Mouse (Mus musculus): Measurements from ENCODE around the gene Kctd17. TPM values are rescaled to one million over a fixed set of nuclear protein-coding genes. Genes with fewer than 3 reads are reported as not detected.
A peak's percentile ranks its signal among the peaks of the same experiment; 100 is the strongest.

The Kctd17 gene
- polyA plus RNA-seq, 1 experiment from 2014 or later, result 25.9 TPM

DNA sequence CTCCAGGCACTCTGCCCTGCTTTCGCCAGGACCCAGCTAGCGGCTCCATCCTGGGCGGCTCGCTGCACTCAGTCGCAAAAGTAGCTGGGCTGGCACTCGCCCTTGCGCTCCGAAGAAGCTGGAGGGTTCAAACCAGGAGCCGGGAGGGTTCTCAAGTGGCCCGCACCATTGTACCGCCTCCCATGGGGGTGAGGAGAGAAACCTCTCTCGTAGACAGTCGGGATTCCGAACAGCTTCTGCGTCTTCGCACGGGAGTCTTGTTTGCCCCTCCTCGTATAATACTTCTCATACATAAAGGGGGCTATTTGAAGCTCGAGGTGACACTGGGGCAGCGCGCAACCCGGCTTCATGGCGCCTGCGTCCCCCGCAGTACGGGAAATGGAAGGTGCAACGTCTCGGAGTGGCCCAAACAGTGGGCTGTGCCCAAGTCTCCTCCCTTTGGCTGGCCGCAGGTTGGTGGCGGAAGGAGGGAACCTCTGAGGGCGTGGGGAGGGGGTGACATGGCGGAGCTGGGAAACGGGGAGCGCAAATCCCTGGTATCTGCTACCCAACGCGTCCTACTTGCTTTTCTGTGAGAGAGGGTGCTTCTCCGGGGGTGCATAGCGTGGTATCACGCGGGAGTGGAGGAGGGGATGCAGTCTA is 21.9 kb upstream of the Kctd17 start, which contains the start of gene Mpst:
Mpst (plus strand) TSS at position 124 of the 642 bp plus-strand sequence.
- no peaks in the 10 kb centered on the region for H3K27me3 ChIP-seq (ENCODE audit: control insufficient read depth, insufficient read depth, low read length)
- DNase-seq (ENCODE audit: low spot score) (peak; percentile 90), ATAC-seq (ENCODE audit: low FRiP score, low TSS enrichment) (peak; percentile 75)
- peak within 1 kb of the TSS; percentile 98 for H3K27ac ChIP-seq (replicated peaks)
- H3K4me1 ChIP-seq (replicated peaks; ENCODE audit: control insufficient read depth, insufficient read depth), result peaks cover 21% of the 10 kb centered on the region
- H3K4me3 ChIP-seq (ENCODE audit: low read depth, low read length), result peak within 1 kb of the TSS; percentile 76
- under 1% methylated on average over 39 of the region's 40 CpGs for WGBS
- no peaks in the 10 kb centered on the region for H3K36me3 ChIP-seq (ENCODE audit: control insufficient read depth, insufficient read depth, low read length)
- peak within 1 kb of the TSS; percentile 81 for H3K4me2 ChIP-seq (replicated peaks; ENCODE audit: low read depth)
- H3K9me3 ChIP-seq (ENCODE audit: control insufficient read depth, low read length), result no peaks in the 10 kb centered on the region
- H3K9ac ChIP-seq (ENCODE audit: low read length), result peak within 1 kb of the TSS; percentile 85
- TF ChIP-seq EP300 (optimal IDR thresholded peaks at IDR 0.05) (peak; percentile 73), CTCF (IDR thresholded peaks at IDR 0.05; ENCODE audit: low read depth) (0 out of 2 replicates have a peak, but pooled peaks have one; percentile 14)

DNA sequence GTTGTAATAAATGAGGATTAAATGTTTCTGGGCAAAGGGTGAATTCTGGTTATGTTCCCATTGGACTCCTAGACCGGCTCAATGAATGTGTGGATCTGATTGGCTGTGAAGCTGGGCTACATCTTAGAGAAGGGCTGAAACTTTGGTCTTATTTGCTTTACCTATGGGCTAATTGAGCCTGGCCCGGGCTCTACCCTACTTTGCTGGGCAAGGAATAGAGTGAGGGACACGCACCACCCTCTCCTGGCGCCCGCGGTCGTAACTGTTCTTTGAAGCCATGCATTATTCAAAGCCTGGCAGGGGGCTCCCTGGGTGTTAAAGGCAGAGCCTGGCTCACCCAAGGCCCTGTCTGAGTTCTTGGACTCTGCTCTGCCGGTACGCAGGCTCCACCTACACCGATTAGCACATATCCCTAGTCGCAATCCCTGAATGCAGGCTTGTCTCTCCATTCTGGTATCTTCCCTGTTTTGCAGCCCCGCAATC is 18.8 kb upstream of the Kctd17 start:
- Histone ChIP-seq H3K36me3 (ENCODE audit: control insufficient read depth, insufficient read depth, low read length) (no peaks in the 10 kb centered on the region), H3K4me3 (ENCODE audit: low read depth, low read length) (peak overlapping the region; percentile 18; the same call in 1 of the 2 replicates), H3K27me3 (ENCODE audit: control insufficient read depth, insufficient read depth, low read length) (no peaks in the 10 kb centered on the region), H3K4me2 (replicated peaks; ENCODE audit: low read depth) (peak overlapping the region; percentile 33), H3K9me3 (ENCODE audit: control insufficient read depth, low read length) (no peaks in the 10 kb centered on the region), H3K9ac (ENCODE audit: low read length) (peak overlapping the region; percentile 38), H3K4me1 (replicated peaks; ENCODE audit: control insufficient read depth, insufficient read depth) (peaks cover 5% of the 10 kb centered on the region), H3K27ac (replicated peaks) (peak overlapping the region; percentile 86)
- WGBS, result 29% methylated on average over 12 of the region's 12 CpGs
- peak; percentile 64 for DNase-seq (ENCODE audit: low spot score)
- TF ChIP-seq CTCF (IDR thresholded peaks at IDR 0.05; ENCODE audit: low read depth) (no peak), EP300 (optimal IDR thresholded peaks at IDR 0.05) (peak; percentile 34)
- peak; percentile 55 for ATAC-seq (ENCODE audit: low FRiP score, low TSS enrichment)

DNA sequence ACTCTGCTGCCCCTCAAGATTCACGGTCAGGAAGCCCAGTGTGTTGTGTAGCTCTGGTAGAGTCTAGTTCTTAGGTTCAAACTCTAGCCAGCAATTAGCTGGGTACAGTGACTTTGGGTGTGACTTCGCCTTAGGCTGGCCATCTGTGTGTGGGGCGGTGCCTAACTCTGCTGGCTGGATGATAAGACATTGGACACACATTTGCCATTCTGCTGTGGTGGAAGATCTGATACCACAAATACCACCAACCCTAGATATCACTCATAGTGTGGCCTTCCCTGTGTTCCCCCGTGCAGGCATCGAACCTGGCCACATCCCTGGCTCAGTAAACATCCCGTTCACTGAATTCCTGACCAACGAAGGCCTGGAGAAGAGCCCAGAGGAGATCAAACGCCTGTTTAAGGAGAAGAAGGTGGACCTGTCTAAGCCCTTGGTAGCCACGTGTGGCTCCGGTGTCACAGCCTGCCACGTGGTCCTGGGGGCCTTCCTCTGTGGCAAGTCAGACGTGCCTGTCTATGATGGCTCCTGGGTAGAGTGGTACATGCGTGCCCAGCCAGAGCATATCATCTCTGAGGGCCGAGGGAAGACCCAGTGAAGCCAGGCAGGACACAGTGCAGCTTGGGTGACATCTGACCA is 15.2 kb upstream of the Kctd17 start:
- H3K4me3 ChIP-seq (ENCODE audit: low read depth, low read length), result no peak overlapping the region

DNA sequence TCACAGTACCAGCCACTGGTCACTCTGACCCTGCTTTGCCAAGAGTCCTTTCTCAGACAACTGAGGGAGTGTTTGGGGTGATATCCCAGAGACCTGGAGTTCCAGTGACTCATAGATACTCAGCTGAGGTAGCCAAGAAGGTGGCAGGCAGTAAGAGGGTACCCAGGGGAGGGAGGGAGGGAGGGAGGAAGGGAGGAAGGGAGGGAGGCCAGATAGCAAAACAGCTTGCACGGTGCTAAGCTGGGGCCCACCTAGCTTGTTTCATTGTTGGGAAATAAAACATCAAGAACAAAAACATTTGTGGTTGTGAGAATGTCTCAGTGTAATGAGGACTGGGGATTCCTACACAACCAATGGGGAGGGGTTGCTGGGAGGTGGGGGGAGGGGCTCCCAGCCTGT is 14.6 kb upstream of the Kctd17 start:
- H3K4me3 ChIP-seq (ENCODE audit: low read depth, low read length), result no peak overlapping the region
- peak overlapping the region; percentile 49 for H3K27ac ChIP-seq (replicated peaks)
- peaks cover under 1% of the 10 kb centered on the region; the same call in 1 of the 2 replicates for H3K4me1 ChIP-seq (replicated peaks; ENCODE audit: control insufficient read depth, insufficient read depth)
- no peak for DNase-seq (ENCODE audit: low spot score)
- no peaks in the 10 kb centered on the region for H3K9me3 ChIP-seq (ENCODE audit: control insufficient read depth, low read length)
- 25% methylated on average over 1 of the region's 1 CpGs for WGBS
- no peak for TF ChIP-seq EP300 (optimal IDR thresholded peaks at IDR 0.05)
- TF ChIP-seq CTCF (IDR thresholded peaks at IDR 0.05; ENCODE audit: low read depth), result no peak
- no peaks in the 10 kb centered on the region for H3K36me3 ChIP-seq (ENCODE audit: control insufficient read depth, insufficient read depth, low read length)
- H3K4me2 ChIP-seq (replicated peaks; ENCODE audit: low read depth), result no peak overlapping the region
- H3K27me3 ChIP-seq (ENCODE audit: control insufficient read depth, insufficient read depth, low read length), result no peaks in the 10 kb centered on the region
- H3K9ac ChIP-seq (ENCODE audit: low read length), result no peak overlapping the region
- no peak for ATAC-seq (ENCODE audit: low FRiP score, low TSS enrichment)

More for the DNA sequence above, 15.2 kb upstream of the Kctd17 start:
- no peak overlapping the region for H3K9ac ChIP-seq (ENCODE audit: low read length)
- H3K36me3 ChIP-seq (ENCODE audit: control insufficient read depth, insufficient read depth, low read length), result no peaks in the 10 kb centered on the region
- no peak for TF ChIP-seq EP300 (optimal IDR thresholded peaks at IDR 0.05)
- TF ChIP-seq CTCF (IDR thresholded peaks at IDR 0.05; ENCODE audit: low read depth), result no peak
- no peaks in the 10 kb centered on the region for H3K27me3 ChIP-seq (ENCODE audit: control insufficient read depth, insufficient read depth, low read length)
- peak overlapping the region; percentile 53 for H3K27ac ChIP-seq (replicated peaks)
- H3K4me2 ChIP-seq (replicated peaks; ENCODE audit: low read depth), result no peak overlapping the region
- ATAC-seq (ENCODE audit: low FRiP score, low TSS enrichment) (no peak), DNase-seq (ENCODE audit: low spot score) (no peak)
- peaks cover 2% of the 10 kb centered on the region; the same call in 1 of the 2 replicates for H3K4me1 ChIP-seq (replicated peaks; ENCODE audit: control insufficient read depth, insufficient read depth)
- 81% methylated on average over 14 of the region's 14 CpGs for WGBS
- H3K9me3 ChIP-seq (ENCODE audit: control insufficient read depth, low read length), result no peaks in the 10 kb centered on the region

DNA sequence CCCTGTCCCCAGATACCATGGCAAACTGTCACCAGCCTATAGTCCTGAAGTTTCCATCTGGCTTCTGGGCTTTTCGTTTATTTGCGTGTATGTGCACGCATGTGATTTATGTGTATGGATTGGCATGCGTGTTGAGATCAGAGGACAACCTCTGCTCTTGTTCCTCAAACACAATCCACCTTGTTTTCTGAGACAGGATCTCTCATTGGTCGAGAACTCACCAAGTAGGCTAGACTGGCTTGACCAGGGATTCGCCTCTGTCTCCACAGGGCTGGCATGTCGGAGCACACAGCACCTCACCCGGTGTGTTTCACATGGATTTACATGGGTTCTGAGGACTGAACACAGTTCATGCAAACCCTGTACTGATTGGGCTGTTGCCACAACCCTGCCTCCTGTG is 14.2 kb upstream of the Kctd17 start:
- no peaks in the 10 kb centered on the region for H3K36me3 ChIP-seq (ENCODE audit: control insufficient read depth, insufficient read depth, low read length)
- DNase-seq (ENCODE audit: low spot score), result no peak
- no peaks in the 10 kb centered on the region for H3K27me3 ChIP-seq (ENCODE audit: control insufficient read depth, insufficient read depth, low read length)
- ATAC-seq (ENCODE audit: low FRiP score, low TSS enrichment), result no peak
- TF ChIP-seq CTCF (IDR thresholded peaks at IDR 0.05; ENCODE audit: low read depth), result no peak
- no peak overlapping the region for H3K9ac ChIP-seq (ENCODE audit: low read length)
- WGBS, result 73% methylated on average over 8 of the region's 8 CpGs
- no peaks in the 10 kb centered on the region; the same call in 1 of the 2 replicates for H3K4me1 ChIP-seq (replicated peaks; ENCODE audit: control insufficient read depth, insufficient read depth)
- no peak overlapping the region for H3K4me2 ChIP-seq (replicated peaks; ENCODE audit: low read depth)
- H3K9me3 ChIP-seq (ENCODE audit: control insufficient read depth, low read length), result no peaks in the 10 kb centered on the region
- no peak overlapping the region for H3K4me3 ChIP-seq (ENCODE audit: low read depth, low read length)
- peak overlapping the region; percentile 49 for H3K27ac ChIP-seq (replicated peaks)

DNA sequence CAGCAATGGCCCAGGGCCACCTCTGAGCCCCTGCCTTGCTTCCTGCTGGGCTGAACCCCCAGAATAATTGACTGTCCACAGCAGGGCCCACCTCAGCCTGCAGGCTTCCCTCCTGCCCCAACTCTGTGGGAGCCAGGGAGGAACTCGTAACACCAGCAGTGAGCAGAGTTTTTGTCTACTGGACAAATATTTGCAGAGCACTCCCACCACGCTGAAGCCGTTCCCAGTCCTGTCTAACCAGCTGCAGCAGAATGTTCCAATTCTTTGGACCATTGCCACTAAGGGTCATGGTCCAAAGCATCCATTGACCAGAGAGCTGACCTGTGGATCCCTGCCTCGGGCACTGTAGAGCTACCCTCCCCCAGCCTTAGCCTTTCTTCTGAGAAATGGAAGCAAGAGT is 11.4 kb upstream of the Kctd17 start:
- peak overlapping the region; percentile 76 for H3K27ac ChIP-seq (replicated peaks)
- peak; percentile 65 for DNase-seq (ENCODE audit: low spot score)
- no peak overlapping the region for H3K9ac ChIP-seq (ENCODE audit: low read length)
- no peaks in the 10 kb centered on the region for H3K36me3 ChIP-seq (ENCODE audit: control insufficient read depth, insufficient read depth, low read length)
- no peaks in the 10 kb centered on the region; the same call in 1 of the 2 replicates for H3K4me1 ChIP-seq (replicated peaks; ENCODE audit: control insufficient read depth, insufficient read depth)
- peak; percentile 68 for ATAC-seq (ENCODE audit: low FRiP score, low TSS enrichment)
- no peak for TF ChIP-seq CTCF (IDR thresholded peaks at IDR 0.05; ENCODE audit: low read depth)
- TF ChIP-seq EP300 (optimal IDR thresholded peaks at IDR 0.05), result no peak
- no peaks in the 10 kb centered on the region for H3K9me3 ChIP-seq (ENCODE audit: control insufficient read depth, low read length)
- H3K4me2 ChIP-seq (replicated peaks; ENCODE audit: low read depth), result no peak overlapping the region
- 9% methylated on average over 4 of the region's 4 CpGs for WGBS
- H3K27me3 ChIP-seq (ENCODE audit: control insufficient read depth, insufficient read depth, low read length), result no peaks in the 10 kb centered on the region
- H3K4me3 ChIP-seq (ENCODE audit: low read depth, low read length), result no peak overlapping the region
